Mouse (Mus musculus) gonadal fat pad, adult 2 months (tissue): ENCODE measurements around the gene Anks1b. TPM values are rescaled to one million over a fixed set of nuclear protein-coding genes. Genes with fewer than 3 reads are reported as not detected.

Experiments used
- polyA plus RNA-seq: library from polyadenylated mRNA; depleted of rRNA; stranded (reverse); fragments of >200 nt; gene quantifications from 2 replicates; pipeline ENCODE4 v1.2.3, GENCODE M21; 2012; rRNA removed

Gene Anks1b
- polyA plus RNA-seq, 1 experiment = 4.0 TPM

Other genes starting within 250 kb of the Anks1b start
- gene Scyl2, start 187.2 kb upstream of the Anks1b start, polyA plus RNA-seq = 19.7 and 20.6 TPM in 2 replicates
- gene Actr6, start 141.2 kb upstream of the Anks1b start, polyA plus RNA-seq = 2.2 and 3.2 TPM in 2 replicates
- gene Uhrf1bp1l, start 128.5 kb upstream of the Anks1b start, polyA plus RNA-seq = 22.0 and 33.6 TPM in 2 replicates